Mouse (Mus musculus) forebrain, postnatal 0 days (tissue): ENCODE results near the gene Zmat3. TPM values are rescaled to one million over a fixed set of nuclear protein-coding genes. Genes with fewer than 3 reads are reported as not detected.
A peak's percentile ranks its signal among the peaks of the same experiment; 100 is the strongest.

Experiments
- ATAC-seq: fragments of 200-750 bp; cut with Nextera tagmentation; 2 replicates; pipeline ENCODE4 v1.8.0; 2017; ENCODE audit warnings: mild to moderate bottlenecking, moderate library complexity
- DNase-seq: peaks from one replicate; pipeline ENCODE4 v3.0.0-alpha.2; 2015
- H3K27ac ChIP-seq: fragments of 300-500 bp; sonication (generic); 2 replicates; pipeline ENCODE4 v1.5.1; 2014; ENCODE audit warnings: low read depth, mild to moderate bottlenecking, antibody characterized with exemption, low read length, moderate library complexity, mixed read lengths
- H3K27me3 ChIP-seq: fragments of 300-500 bp; sonication (generic); 2 replicates; pipeline ENCODE4 v1.6.1; 2014; ENCODE audit warnings: mild to moderate bottlenecking, low read length, mixed read lengths; ENCODE audit not compliant: insufficient read depth
- H3K36me3 ChIP-seq: fragments of 300-500 bp; sonication (generic); 2 replicates; pipeline ENCODE4 v1.6.1; 2014; ENCODE audit warnings: mild to moderate bottlenecking, moderate library complexity; ENCODE audit not compliant: insufficient read depth
- H3K4me1 ChIP-seq: fragments of 300-500 bp; sonication (generic); 2 replicates; pipeline ENCODE4 v1.6.1; 2014; ENCODE audit warnings: antibody characterized with exemption; ENCODE audit not compliant: insufficient read depth
- H3K4me2 ChIP-seq: fragments of 300-500 bp; sonication (generic); 2 replicates; pipeline ENCODE4 v1.6.1; 2014; ENCODE audit warnings: low read depth, mild to moderate bottlenecking, moderate library complexity
- H3K4me3 ChIP-seq: fragments of 300-500 bp; sonication (generic); 2 replicates; pipeline ENCODE4 v1.5.1; 2014; ENCODE audit warnings: low read depth, low read length, mixed read lengths
- H3K9ac ChIP-seq: fragments of 300-500 bp; sonication (generic); 2 replicates; pipeline ENCODE4 v1.6.1; 2014; ENCODE audit warnings: mild to moderate bottlenecking
- H3K9me3 ChIP-seq: fragments of 300-500 bp; sonication (generic); 2 replicates; pipeline ENCODE4 v1.6.1; 2016; ENCODE audit warnings: low read length
- CTCF ChIP-seq: sonication (generic); IDR thresholded peaks from 2 replicates; pipeline ENCODE4 v1.5.1; 2016; ENCODE audit warnings: antibody characterized with exemption, control low read depth, low read depth
- WGBS: fragments of 180-500 bp; shearing (Covaris S2); extraction: QIAGEN DNeasy Blood & Tissue Kit; methylation state at CpG from one replicate; pipeline ENCODE4 v1.1.7; 2014; 5-methylcytosine and 5-hydroxymethylcytosine counted together
- polyA plus RNA-seq: library from polyadenylated mRNA; unstranded; fragments of >200 nt; fragmentation: Nextera tagmentation; extraction: Ambion mirVana; gene quantifications from 2 replicates; pipeline ENCODE4 v1.2.1, GENCODE M21; 2015
- total RNA-seq: library from RNA; depleted of rRNA; stranded (reverse); fragments of >200 nt; gene quantifications from 2 replicates; pipeline ENCODE4 v1.2.3, GENCODE M21; 2014

Zmat3 gene
- total and polyA plus RNA-seq, 2 experiments from 2014 or later, result 4.9 to 13.9 TPM

DNA sequence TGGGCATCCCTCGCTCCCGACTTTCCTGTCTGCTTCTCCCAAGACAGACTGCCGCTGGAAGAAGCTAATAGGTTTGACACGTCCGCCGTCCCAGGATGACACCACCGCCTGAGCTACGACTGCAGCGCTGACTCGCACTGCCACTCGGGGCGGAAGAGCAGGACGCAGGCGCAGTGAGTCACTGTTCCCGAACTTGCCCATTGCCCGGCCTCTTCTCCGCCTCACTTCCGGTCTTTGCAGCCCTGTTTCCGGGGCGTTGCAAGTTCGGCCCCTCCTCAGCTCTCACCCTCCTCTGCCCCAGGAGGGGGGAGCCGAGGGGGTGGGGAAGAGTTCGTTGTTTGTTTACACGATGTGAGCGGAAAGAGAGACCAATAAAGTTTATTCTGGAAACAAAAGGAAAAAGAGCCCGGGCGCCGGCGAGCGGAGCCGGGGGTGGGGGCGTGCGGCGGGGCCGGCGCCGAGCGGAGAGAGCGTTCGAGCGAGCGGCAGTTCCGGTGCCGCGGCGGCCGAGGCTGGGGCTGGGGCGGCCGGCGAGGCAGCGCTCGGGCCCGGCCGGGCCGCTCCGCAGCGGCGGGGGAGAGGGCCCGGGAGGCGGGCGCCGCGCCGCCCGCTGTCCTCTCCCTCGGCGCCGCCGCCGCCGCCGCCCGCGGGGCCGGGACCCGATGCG is 31.1 kb upstream of the Zmat3 start:
- H3K9me3 ChIP-seq, result no peaks in the 10 kb centered on the region
- peak; percentile 98 for ATAC-seq
- DNase-seq, result peak; percentile 98
- H3K36me3 ChIP-seq, result no peaks in the 10 kb centered on the region
- H3K27me3 ChIP-seq, result no peaks in the 10 kb centered on the region
- H3K9ac ChIP-seq, result peak overlapping the region; percentile 92
- peak; percentile 54 for TF ChIP-seq CTCF
- peaks cover 13% of the 10 kb centered on the region; the same call in 1 of the 2 replicates for H3K4me1 ChIP-seq
- H3K4me2 ChIP-seq, result peak overlapping the region; percentile 44
- peak overlapping the region; percentile 91 for H3K4me3 ChIP-seq
- WGBS, result 2% methylated on average over 43 of the region's 77 CpGs
- H3K27ac ChIP-seq, result peak overlapping the region; percentile 97

DNA sequence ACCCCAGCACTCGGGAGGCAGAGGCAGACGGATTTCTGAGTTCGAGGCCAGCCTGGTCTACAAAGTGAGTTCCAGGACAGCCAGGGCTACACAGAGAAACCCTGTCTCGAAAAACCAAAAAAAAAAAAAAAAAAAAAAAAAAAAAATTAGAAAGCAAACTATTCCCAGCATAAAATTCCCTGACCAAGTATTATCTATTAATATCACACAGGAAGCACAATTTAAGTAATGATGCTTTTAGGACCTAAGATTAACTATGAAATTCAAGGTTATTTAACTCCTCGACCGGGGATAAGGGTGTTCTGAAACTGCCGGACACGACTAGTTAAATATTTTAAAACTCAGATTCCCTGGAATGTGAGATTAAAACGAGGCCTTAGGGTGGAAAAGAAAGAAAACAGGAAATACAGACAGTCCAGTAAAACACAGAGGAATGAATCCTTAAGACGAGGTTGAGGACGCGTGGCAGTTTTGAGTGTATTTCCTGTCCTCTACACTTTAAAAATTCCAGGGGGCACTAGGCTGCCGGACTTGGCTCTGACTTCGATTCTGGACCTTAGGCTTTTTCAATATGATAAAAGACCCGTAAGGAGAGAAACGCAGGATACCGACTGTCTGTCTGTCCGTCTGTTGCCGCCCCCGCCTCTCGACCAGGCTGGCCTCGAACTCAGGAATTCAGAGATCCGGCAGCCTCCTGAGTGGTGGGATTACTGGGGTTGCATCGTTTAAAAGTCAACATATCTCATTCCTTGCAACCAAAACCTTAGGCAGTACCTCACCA is 30.1 kb upstream of the Zmat3 start:
- TF ChIP-seq CTCF, result 0 out of 2 replicates have a peak, but pooled peaks have one; percentile 11
- Histone ChIP-seq H3K36me3 (no peaks in the 10 kb centered on the region), H3K9ac (peak overlapping the region; percentile 49), H3K9me3 (no peaks in the 10 kb centered on the region), H3K4me2 (peak overlapping the region; percentile 44), H3K4me1 (peaks cover 13% of the 10 kb centered on the region; the same call in 1 of the 2 replicates), H3K27me3 (no peaks in the 10 kb centered on the region), H3K4me3 (peak overlapping the region; percentile 91), H3K27ac (peak overlapping the region; percentile 97)
- 25% methylated on average over 23 of the region's 24 CpGs for WGBS
- peak; percentile 24 for DNase-seq
- no peak; the same call in 1 of the 2 replicates for ATAC-seq

GRCm38 (mm10) chr3:32393986-32394385 is 28.2 kb upstream of the Zmat3 start:
- Histone ChIP-seq H3K27ac (no peak overlapping the region), H3K4me1 (peaks cover 9% of the 10 kb centered on the region; the same call in 1 of the 2 replicates), H3K4me2 (no peak overlapping the region), H3K36me3 (no peaks in the 10 kb centered on the region), H3K4me3 (no peak overlapping the region), H3K9ac (no peak overlapping the region), H3K9me3 (no peaks in the 10 kb centered on the region), H3K27me3 (no peaks in the 10 kb centered on the region)
- ATAC-seq (no peak), DNase-seq (no peak)
- no peak for TF ChIP-seq CTCF
- 88% methylated on average over 8 of the region's 8 CpGs for WGBS

- no peaks in the 10 kb centered on the region for H3K9me3 ChIP-seq
- no peak overlapping the region for H3K4me3 ChIP-seq
- 88% methylated on average over 4 of the region's 4 CpGs for WGBS
- no peaks in the 10 kb centered on the region for H3K27me3 ChIP-seq
- ATAC-seq (no peak), DNase-seq (no peak)
- H3K27ac ChIP-seq, result no peak overlapping the region
- no peaks in the 10 kb centered on the region for H3K36me3 ChIP-seq
- TF ChIP-seq CTCF, result no peak
- H3K4me1 ChIP-seq, result 0 out of 2 replicates have a peak, but pooled peaks cover 3% of the 10 kb centered on the region
- H3K9ac ChIP-seq, result no peak overlapping the region
- no peak overlapping the region for H3K4me2 ChIP-seq
Measured at GRCm38 (mm10) chr3:32392841-32393240, 27.0 kb upstream of the Zmat3 start.

- Histone ChIP-seq H3K4me3 (no peak overlapping the region), H3K4me1 (no peaks in the 10 kb centered on the region), H3K9me3 (no peaks in the 10 kb centered on the region), H3K27me3 (no peaks in the 10 kb centered on the region), H3K9ac (no peak overlapping the region), H3K36me3 (no peaks in the 10 kb centered on the region), H3K4me2 (no peak overlapping the region), H3K27ac (no peak overlapping the region)
- 75% methylated on average over 3 of the region's 3 CpGs for WGBS
- TF ChIP-seq CTCF, result no peak
- ATAC-seq (no peak), DNase-seq (no peak)
Measured at GRCm38 (mm10) chr3:32381556-32381955, 15.7 kb upstream of the Zmat3 start.

DNA sequence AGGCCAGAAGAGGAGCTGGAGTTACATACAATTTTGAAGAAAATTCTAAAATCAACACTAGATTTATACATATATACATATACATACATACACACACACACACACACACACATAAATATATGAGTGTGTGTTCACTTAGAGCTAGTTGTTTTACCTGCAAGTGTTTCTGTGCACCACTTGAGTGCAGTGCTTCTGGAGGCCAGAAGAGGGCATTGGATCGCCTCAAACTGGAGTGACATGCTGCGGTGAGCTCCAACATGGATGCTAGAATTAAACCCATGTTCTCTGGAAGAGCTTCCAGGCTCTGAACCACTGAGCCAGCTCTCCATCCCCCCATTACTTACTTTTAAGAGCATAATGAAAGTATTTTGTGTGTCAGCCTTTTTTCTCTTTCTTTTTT is 14.1 kb upstream of the Zmat3 start:
- no peaks in the 10 kb centered on the region for H3K27me3 ChIP-seq
- no peaks in the 10 kb centered on the region for H3K9me3 ChIP-seq
- peak; percentile 58 for TF ChIP-seq CTCF
- H3K4me2 ChIP-seq, result no peak overlapping the region
- no peak overlapping the region for H3K4me3 ChIP-seq
- no peak overlapping the region for H3K9ac ChIP-seq
- no peak overlapping the region for H3K27ac ChIP-seq
- 26% methylated on average over 2 of the region's 2 CpGs for whole genome bisulfite sequencing
- no peaks in the 10 kb centered on the region for H3K36me3 ChIP-seq
- DNase-seq (peak; percentile 4), ATAC-seq (no peak)
- no peaks in the 10 kb centered on the region for H3K4me1 ChIP-seq

GRCm38 (mm10) chr3:32373236-32373635 is 7.4 kb upstream of the Zmat3 start:
- no peaks in the 10 kb centered on the region for H3K4me1 ChIP-seq
- H3K4me3 ChIP-seq, result no peak overlapping the region
- no peaks in the 10 kb centered on the region for H3K36me3 ChIP-seq
- H3K27ac ChIP-seq, result no peak overlapping the region
- no peak for DNase-seq
- H3K9me3 ChIP-seq, result no peaks in the 10 kb centered on the region
- no peak overlapping the region for H3K9ac ChIP-seq
- no peak for ATAC-seq
- no peak overlapping the region for H3K4me2 ChIP-seq
- 93% methylated on average over 6 of the region's 6 CpGs for WGBS
- TF ChIP-seq CTCF, result no peak
- H3K27me3 ChIP-seq, result no peaks in the 10 kb centered on the region
